Mouse (Mus musculus) thymus, postnatal 0 days (tissue): ENCODE measurements around the gene LTO1. TPM values are rescaled to one million over a fixed set of nuclear protein-coding genes. Genes with fewer than 3 reads are reported as not detected.
A peak's percentile ranks its signal among the peaks of the same experiment; 100 is the strongest.

Source experiments
- DNase-seq: peaks from one replicate; pipeline ENCODE4 v3.0.0-alpha.2; 2015; ENCODE audit warnings: low spot score
- polyA plus RNA-seq: library from polyadenylated mRNA; unstranded; fragments of >200 nt; fragmentation: Nextera tagmentation; extraction: Ambion mirVana; gene quantifications from 2 replicates; pipeline ENCODE4 v1.2.1, GENCODE M21; 2015

The LTO1 gene
- polyA plus RNA-seq, 1 experiment from 2014 or later, result 26.4 TPM

DNA sequence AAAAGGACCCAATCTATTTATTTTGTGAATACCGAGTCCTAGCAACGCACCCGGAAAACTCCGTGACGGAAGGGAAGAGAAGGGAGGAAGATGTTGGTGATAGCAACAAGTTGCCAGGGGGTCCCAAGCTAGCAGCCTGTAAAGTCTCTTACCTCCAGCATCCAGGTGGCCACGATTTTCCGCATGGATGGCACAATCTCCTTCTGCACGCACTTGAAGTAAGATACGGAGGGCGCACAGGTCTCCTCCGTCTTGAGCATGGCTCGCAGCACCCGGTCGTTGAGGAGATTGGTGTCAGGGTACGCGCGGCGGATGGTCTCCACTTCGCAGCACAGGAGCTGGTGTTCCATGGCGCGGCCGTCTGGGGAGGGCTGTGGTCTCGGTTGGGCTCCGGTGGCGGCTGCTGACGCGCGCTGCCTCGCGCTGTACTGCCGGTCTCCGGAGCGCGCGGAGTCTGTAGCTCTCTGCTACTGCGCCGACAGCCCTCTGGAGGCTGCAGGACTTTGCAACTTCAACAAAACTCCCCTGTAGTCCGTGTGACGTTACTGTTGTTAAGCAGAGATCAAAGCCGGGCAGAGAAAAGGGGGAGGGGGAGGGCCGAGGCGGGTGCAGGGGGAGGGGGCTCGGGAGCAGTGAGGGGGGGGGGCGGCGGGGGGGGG is 24.6 kb downstream of the LTO1 start, which contains the start of gene Ccnd1:
Gene Ccnd1 (minus strand): TSS at position 582 of the 659 bp plus-strand sequence.
- DNase-seq, result peak; percentile 47

DNA sequence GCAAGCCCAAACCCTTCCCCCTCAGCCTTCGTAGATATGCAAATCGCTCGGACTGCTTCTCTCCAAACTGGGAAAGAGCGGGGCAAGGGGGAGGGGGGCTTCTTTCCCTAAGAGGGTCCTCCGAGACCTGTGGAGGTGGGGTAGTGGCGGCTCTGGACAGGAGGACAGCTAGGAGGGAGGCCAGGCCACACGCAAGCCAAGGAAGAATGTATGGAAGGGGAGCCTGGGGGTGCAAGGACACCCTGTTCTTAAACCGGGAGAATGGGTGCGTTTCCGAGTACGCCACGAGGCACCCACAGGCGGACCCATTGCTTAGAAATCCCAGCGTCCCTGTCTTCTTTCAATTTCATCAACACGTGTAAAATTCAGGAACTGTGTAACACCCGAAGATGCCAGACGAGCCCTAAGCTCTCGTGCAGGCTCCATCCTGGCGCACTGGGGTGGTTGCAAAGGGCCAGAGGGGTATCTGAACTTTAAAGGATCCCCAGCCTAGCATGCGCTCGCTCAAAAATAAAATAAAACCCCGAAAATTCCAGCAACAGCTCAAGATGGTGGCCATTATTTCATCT is 25.2 kb downstream of the LTO1 start:
- no peak for DNase-seq

DNA sequence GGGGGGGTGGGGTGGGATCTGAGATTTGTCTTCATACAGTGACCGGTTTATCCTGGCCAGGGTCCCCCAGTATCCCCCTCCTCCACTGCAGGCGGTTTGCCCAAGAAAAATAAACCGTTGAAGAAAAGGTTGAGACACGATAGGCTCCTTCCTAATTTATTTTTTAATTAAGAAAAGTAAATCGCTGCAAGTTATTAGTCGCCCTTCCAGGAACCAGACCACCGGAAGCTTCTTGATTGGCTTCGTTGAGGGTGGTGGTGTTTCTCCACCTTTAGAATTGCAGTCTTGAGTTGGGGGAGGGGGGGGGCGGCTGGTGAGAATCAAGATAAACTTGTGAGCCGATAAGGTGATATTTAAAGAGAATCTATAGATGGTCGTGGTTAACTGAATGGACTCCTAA is 25.7 kb downstream of the LTO1 start:
- DNase-seq, result no peak

DNA sequence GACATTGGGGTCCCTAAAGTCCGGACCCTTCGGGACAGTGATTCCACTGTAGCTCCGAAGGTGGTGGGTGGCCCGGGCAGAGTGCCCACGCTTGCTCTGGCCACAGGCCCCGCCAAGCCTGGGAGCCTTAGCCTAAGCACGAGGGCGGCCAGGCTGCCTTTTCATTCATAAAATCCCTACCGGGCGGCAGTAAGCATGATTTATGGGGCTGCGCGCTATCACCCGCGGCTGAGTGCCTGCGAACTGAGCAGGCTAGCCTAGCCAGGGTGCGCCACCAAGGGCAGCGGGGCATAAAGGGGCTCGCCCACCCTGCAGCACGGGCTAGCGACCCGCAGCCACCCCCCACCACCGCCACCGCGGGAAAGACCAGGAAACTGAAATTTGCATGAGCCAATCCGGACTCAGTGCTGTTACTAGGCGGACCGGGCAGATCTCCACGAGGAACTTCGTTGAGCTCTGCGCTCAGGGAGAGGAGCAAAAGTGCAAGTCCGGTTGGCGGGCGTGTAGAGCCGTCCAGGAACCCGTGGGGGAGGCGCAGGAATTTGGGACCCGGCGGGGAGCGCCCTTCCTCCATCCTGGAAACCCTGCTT is 26.4 kb downstream of the LTO1 start:
- DNase-seq, result peak; percentile 48

DNA sequence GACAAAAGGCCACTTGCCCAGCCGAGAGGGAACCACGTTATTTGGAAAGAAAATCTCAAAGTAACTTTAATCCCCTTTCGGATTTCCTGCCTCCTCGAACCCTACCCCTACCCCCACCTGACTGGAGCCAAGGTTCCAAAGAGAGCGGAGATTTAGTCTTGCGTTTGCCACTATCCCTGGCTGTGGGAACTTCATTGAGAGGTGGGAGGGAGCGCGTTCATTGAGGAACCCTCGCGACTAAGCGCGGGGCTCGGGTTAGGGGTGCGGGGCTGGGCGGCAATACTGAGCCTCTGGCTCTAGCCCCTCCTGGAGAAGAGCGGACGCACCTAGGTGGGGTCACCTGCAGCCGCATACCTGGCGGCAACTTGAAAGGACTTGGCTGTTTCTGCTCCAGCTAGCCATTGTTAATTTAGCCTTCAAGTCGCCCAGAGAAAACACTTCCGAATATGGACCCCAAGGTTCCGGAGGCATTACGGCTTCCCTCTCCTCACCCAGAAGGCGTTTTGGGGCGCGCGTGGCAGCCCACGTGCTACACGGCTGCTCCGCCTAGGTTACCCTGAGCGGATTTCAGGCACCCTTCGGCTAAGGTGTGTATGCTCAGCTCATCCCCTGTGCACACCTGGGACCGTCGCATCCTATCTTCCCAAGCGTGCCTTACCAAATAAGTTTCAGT is 27.3 kb downstream of the LTO1 start:
- DNase-seq, result peak; percentile 9

DNA sequence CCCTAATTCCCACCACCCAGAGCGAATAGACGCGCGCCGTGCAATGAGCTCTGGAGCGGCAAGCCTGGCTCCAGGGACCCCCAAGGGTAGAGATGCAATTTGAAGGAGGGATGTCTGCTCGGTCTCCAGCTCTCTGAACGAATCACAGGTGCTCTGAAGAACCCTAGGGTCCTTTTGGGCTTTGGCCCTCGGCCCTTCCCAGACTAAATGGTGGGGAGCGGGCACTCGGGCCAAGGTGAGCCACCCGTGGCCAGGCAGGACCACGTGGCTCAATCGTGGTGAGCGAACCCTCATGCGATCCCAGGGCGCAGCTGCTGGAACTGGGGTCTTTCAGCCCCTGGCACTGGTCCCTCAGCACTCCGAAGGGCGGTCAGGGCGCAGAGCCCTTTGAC is 27.8 kb downstream of the LTO1 start:
- DNase-seq, result no peak

DNA sequence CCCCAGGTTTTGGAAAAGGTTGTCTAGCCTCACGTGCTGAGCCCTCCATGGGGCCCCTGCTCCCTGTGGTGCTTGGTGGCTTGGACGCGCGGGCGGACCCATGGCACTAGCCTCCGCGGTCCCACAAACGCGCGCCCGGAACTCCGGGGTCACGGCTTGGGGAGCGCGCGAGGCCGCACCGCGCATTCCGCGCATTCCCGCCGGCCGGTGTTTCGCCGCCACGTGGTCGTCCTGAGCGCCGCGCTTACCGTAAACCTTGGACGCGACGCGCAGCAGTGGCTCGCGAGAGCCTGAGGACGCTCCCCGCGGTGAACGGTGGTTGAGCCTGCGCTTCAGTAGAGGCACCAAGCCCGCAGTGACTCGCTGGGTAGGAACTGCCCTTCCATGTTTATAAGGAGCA is 28.4 kb downstream of the LTO1 start:
- peak; percentile 71 for DNase-seq

DNA sequence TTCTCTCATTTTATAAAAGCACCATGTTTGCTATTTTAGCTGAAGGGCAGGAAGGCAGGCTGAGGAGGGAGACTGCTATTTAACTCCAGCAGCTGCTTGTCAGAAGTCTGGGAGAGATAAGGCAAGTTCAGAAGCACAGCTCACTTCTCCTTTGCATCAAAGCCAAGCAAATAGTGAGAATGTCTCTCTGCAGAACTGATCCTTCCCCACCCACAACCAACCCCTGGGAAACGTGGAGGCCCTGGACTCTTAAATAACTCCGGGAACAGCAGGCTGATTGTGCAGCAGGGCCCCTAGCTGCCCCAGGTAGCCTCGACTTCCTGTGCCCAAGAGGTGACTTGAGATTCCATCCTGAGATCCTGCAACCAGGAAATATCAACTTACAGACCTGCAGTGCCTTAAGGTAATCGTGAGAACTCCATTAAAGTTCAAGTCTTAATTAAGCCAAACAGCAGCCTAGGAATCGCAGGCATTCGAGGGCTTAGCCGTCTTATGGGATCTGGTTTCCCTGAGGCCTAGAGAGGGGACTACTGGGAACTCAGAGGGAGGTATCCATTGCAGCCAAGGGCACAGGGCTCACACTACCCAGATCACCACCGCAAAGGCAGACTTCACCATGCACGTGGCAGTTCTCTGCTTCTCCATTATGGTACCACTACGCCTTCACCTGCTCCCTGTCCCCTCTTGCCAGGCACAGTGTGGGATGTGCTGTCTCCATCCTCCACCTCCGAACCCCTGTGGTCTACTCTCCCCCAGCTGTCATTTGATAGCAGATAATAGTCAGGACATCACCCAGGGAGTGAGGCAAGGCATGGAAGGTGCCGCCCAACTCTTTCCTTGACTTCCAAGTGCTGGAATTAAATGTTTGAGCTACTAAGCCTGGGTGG is 43.9 kb downstream of the LTO1 start:
- no peak for DNase-seq

DNA sequence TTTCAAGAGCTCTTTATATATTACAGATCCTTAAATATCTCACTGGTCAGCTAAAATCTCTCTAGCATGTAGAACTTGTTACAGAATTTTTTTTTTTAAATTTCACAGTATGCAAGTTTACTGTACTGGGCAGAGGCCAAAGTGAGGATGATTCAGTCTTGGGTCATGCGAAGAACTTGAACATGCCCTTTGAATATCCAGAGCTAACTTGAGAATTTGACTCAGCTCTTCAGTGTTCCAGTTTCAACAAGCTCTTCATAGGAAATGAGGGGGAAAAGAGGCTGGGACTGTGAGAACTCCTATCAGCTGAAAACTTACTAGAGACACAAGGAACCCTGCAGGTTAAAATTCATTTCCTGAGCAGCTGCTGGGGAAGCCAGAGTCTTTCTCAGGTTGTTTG is 49.0 kb downstream of the LTO1 start:
- DNase-seq, result no peak

DNA sequence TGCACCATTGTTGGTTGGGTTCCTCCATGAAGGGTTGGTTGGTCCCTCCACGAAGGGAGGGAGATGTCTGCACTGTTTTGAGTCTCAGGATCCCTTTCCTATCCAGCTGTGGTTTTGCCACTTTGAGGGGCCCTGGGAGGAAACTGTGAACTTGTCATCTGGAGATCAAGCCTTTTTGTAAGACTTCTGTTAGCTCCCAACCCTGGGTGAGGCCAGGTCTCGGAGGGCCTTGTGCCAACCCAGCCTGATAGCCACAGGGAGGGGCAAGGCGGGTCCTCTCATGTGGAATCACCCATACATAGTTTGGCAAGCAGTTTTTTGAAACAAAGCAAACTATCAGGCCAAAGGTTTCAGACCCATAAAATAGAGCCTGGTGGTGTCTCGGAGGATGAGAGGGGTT is 49.4 kb downstream of the LTO1 start:
- DNase-seq, result no peak

DNA sequence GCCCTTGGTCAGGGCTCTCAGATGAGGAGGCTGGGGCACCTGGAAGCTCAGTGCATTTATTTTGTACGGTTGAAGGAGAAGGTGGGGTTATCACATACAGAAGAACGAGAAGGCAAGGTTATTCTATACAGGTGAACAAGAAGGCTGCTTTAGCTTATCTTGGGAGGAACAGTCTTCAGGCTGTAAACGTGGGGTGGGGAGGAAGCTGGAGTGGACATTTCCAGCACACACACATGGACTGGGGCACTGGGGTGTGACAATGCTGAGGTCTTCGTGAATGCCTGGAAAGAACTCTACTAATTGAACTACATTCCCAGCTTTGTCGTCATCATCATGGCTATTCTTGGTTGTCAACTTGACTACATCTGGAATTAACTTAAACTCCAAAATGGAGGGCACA is 51.0 kb downstream of the LTO1 start:
- DNase-seq, result no peak

DNA sequence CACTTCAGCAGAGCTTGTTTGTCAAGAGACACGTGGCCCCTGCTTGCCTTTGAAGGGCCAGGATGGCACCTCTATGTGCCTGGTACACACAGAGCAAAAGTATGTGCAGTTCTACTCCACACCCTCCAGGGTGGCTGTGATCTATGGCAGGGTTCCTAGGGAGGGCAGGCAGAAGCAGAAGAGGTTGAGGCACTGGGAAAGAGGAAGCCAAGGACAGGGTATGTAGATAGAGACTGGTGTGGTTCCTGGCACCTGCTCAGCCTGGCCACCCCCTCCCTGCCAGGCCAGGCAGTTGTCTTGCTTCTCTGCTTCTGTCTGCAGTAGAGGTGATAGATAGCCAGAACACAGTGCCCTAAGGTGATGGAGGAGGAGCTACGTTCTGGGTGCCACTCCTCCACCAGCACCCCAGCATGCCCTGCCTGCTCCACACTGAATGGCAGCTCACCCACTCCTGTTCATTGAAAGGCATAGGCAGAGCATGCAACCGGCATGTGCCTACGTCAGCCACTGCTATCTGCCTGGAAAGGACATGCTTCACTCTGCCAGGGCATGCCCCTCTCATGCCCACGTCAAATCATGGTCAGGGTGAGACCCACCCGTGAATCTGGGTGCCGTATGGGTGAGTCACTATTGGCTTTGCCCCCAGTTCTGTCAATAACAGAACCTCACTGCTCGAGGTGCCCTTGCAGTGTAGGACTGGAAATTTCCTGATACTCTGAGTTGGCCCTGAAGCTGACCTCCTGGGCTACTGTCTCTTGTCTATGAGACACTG is 56.3 kb downstream of the LTO1 start:
- DNase-seq, result peak; percentile 15

DNA sequence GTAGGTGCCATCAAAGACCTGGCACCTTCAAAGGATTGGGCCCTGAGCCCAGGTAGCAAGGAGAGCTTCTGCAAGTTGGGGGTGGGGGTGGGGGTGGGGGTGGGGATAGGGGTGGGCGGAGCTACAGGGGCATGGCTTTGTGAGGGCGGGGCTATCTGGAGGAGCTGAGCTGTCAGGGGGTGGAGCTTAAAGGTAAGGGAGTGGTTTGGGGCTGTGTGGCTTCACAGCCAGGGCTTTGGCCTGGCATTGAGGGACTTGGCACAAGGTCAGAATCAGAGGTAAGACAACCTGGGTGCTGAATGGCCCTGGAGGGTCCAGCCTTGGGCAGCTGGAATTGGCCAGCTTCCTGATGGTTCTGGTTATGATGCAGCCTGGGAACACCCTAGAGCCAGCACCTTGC is 56.9 kb downstream of the LTO1 start:
- DNase-seq, result no peak

DNA sequence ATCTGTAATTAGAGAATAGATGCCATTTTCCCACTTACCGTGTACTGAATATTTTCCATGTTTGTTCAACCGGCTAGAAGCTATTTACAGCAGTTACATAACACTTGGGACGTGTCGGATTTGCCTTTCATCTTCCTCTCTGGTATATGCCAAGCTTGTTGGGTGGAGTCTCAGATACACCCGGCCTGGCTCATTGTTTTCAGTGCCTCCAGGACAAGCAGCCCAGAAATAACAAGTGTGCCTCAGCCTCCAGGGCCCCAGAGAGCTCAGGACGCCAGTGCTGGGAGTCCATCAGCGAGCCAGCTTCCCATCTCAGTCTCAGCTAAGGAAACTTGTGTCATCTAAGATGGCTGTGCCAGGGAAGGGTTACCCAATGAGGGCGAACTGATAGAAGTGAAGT is 58.6 kb downstream of the LTO1 start:
- no peak for DNase-seq

DNA sequence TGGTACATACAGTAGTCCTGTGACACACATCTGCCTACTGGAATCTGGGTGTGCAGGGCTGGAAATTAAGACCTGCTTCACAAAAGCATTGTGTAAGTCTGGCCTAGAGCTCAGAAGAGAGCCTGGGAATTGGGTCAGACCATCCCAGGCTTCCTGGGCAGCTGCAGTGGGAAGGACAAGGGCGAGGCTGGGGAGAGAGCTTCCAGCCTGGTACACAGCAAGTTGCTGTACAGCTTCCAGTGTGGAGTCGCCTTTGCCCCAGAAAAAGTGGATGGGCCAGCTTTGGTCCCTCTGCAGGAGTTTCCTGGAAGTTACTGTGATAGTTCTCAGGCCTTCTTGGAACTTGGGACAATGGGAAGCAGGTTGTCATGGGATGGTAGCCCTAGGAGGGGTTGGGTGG is 62.2 kb downstream of the LTO1 start:
- DNase-seq, result no peak

DNA sequence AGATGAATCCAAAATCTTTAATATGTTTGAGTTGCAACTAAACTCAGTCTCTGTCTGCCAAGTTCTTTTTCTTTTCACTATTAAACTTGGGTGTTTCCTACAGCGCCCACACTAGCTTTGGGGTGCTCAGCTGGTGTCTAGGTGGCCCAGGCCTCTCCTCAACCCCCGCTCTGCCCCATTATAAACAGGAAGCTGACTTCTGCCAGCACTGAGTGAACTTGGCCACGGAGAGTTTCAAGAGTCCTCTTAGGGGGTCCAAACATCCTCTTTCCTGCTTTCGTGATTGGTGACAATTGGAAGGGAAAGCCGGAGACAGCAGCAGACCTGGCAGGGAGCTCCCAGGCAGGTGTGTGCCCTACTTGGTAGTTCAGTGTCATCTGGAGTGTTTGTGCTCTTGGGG is 64.9 kb downstream of the LTO1 start:
- DNase-seq, result peak; percentile 36
